22 mouse cellular contexts compared by ENCODE assay signal in genomic region chr13:96673817-96674216, GRCm38 (mm10). TPM values are rescaled to one million over a fixed set of nuclear protein-coding genes. Genes with fewer than 3 reads are reported as not detected.
DNase-seq lines count a peak whose midpoint lies in the region; ATAC-seq and TF ChIP-seq lines count a peak whose summit lies in the region.
"Had no signal": no experiment of that assay in that cellular context is flagged by ENCODE, and none has a peak within 500 bp of the region (broad histone marks: within the 10 kb centered on the region; RNA-seq: fewer than 3 reads in every experiment).

No protein-coding gene starts in this region.

- TF ChIP-seq CTCF in liver, postnatal 0 days (IDR thresholded peaks at IDR 0.05; ENCODE audit: low read depth), result no peak

- peak; percentile 17 for DNase-seq in heart, adult 11 months
- DNase-seq in heart, postnatal 10 days, result no peak
- peak; percentile 55 for DNase-seq in kidney, adult 9 months
- no peak for DNase-seq in kidney, postnatal 10 days
- DNase-seq in liver, result no peak
- no peak for DNase-seq in liver, postnatal 0 days
- DNase-seq in left cerebral cortex, postnatal 25 days (ENCODE audit: low spot score in 2 of 2), result no peak
- DNase-seq: adrenal gland, adult 8-10 months; adrenal gland, postnatal 36 days; B cell, adult 2 months; cerebellum, adult 2 months; cerebellum, postnatal 10 days; gastrocnemius, adult 2 months; gastrocnemius, postnatal 25 days; heart, postnatal 4 days had no signal

- no peak overlapping the region for H3K4me3 ChIP-seq in liver, embryonic 16.5 days (ENCODE audit: low read depth, low read length)
- no peak overlapping the region for H3K4me3 ChIP-seq in liver, postnatal 0 days (ENCODE audit: low read depth, low read length)
- H3K4me3 ChIP-seq: embryonic facial prominence, embryonic 10.5 days; gastrocnemius, adult 2 months; heart, embryonic 13.5 days; hindbrain, embryonic 12.5 days had no signal

- H3K4me2 ChIP-seq in liver, embryonic 16.5 days (ENCODE audit: low read depth, low read length), result no peak overlapping the region
- H3K4me2 ChIP-seq in liver, postnatal 0 days (ENCODE audit: low read depth, low read length), result no peak overlapping the region
- H3K4me2 ChIP-seq: heart, embryonic 13.5 days; hindbrain, embryonic 12.5 days had no signal

- peaks cover 22% of the 10 kb centered on the region for H3K4me1 ChIP-seq in liver, embryonic 16.5 days (ENCODE audit: control insufficient read depth, low read depth, low read length)
- H3K4me1 ChIP-seq in liver, postnatal 0 days (ENCODE audit: insufficient read depth), result peaks cover 22% of the 10 kb centered on the region

- TF ChIP-seq EP300 in liver, postnatal 0 days (IDR thresholded peaks at IDR 0.05; ENCODE audit: low read depth), result no peak

- 0 out of 2 replicates have a peak overlapping the region, but pooled peaks have one; percentile 3 for H3K27ac ChIP-seq in liver, embryonic 16.5 days (ENCODE audit: low read length)
- H3K27ac ChIP-seq in liver, postnatal 0 days (ENCODE audit: low read depth), result peak overlapping the region; percentile 58; the same call in 1 of the 2 replicates
- H3K27ac ChIP-seq: embryonic facial prominence, embryonic 10.5 days; gastrocnemius, adult 2 months; heart, embryonic 13.5 days; hindbrain, embryonic 12.5 days had no signal

- H3K36me3 ChIP-seq in liver, embryonic 16.5 days (ENCODE audit: control insufficient read depth, insufficient read depth), result no peaks in the 10 kb centered on the region
- H3K36me3 ChIP-seq in liver, postnatal 0 days (replicated peaks; ENCODE audit: insufficient read depth, low read length), result no peaks in the 10 kb centered on the region
- H3K36me3 ChIP-seq: embryonic facial prominence, embryonic 10.5 days; heart, embryonic 13.5 days; hindbrain, embryonic 12.5 days had no signal

- no peaks in the 10 kb centered on the region for H3K9me3 ChIP-seq in liver, embryonic 16.5 days (replicated peaks; ENCODE audit: control insufficient read depth, low read length)
- H3K9me3 ChIP-seq in liver, postnatal 0 days (ENCODE audit: low read length), result no peaks in the 10 kb centered on the region
- H3K9me3 ChIP-seq: embryonic facial prominence, embryonic 10.5 days; heart, embryonic 13.5 days; hindbrain, embryonic 12.5 days had no signal

- intact Hi-C loops in heart, postnatal 10 days (cut with DNase I), result no loop called here
- intact Hi-C loops in left cerebral cortex, postnatal 25 days (cut with DNase I), result no loop called here

- 68% methylated on average over 7 of the region's 7 CpGs for WGBS in liver, embryonic 16.5 days (ENCODE audit: insufficient replicate concordance)
- 64% methylated on average over 7 of the region's 7 CpGs for WGBS in liver, postnatal 0 days (ENCODE audit: insufficient replicate concordance)

- H3K27me3 ChIP-seq in liver, embryonic 16.5 days (ENCODE audit: control insufficient read depth, insufficient read depth, low read depth, low read length), result no peaks in the 10 kb centered on the region
- H3K27me3 ChIP-seq in liver, postnatal 0 days (ENCODE audit: insufficient read depth, low read length), result no peaks in the 10 kb centered on the region
- H3K27me3 ChIP-seq: heart, embryonic 13.5 days; hindbrain, embryonic 12.5 days; Patski had no signal

- ATAC-seq in liver, embryonic 16.5 days (ENCODE audit: low read depth), result no peak
- ATAC-seq in liver, postnatal 0 days, result no peak
- ATAC-seq: CD4-positive, CD25-positive, alpha-beta regulatory T cell, adult 4 months; forebrain, embryonic 14.5 days; Patski had no signal

- H3K9ac ChIP-seq in liver, embryonic 16.5 days (ENCODE audit: low read depth, low read length), result no peak overlapping the region
- no peak overlapping the region for H3K9ac ChIP-seq in liver, postnatal 0 days (replicated peaks)
- H3K9ac ChIP-seq: heart, embryonic 13.5 days; hindbrain, embryonic 12.5 days had no signal

RNA-seq across cellular contexts. Expression of gene Hmgcr, which starts 3.1 kb away (rescaled TPM):
- 10 to 100 TPM; 16.8 to 22.6 TPM for total RNA-seq in heart, postnatal 10 days (2021)
- polyA plus RNA-seq in liver, embryonic 16.5 days (2015; fragmentation: Nextera tagmentation; extraction: Ambion mirVana), result 98.2 and 101 TPM in 2 replicates
- 25.3 and 26.5 TPM in 2 replicates for polyA plus RNA-seq in liver, postnatal 0 days (2015; fragmentation: Nextera tagmentation; extraction: Ambion mirVana)
- total RNA-seq in left cerebral cortex, postnatal 25 days (2021), result 100 to 1,000 TPM; 165 to 168 TPM

Comparison
In these comparisons a context has a peak if more than half of its experiments do, and no peak if none do; other contexts are left out.
1. DNase-seq: peak in heart, adult 11 months (single experiment) and kidney, adult 9 months (single experiment); none in heart, postnatal 10 days (0 of 2), kidney, postnatal 10 days (single experiment), liver (single experiment), liver, postnatal 0 days (single experiment) and left cerebral cortex, postnatal 25 days (0 of 2).
2. RNA of gene Hmgcr, which starts 3.1 kb away (total RNA-seq): 165 to 168 TPM in left cerebral cortex, postnatal 25 days; 16.8 to 22.6 TPM in heart, postnatal 10 days; every median in the first group is over 4 times any median in the second.